Mouse (Mus musculus) embryonic facial prominence, embryonic 10.5 days (tissue): ENCODE results near the gene Gse1. TPM values are rescaled to one million over a fixed set of nuclear protein-coding genes. Genes with fewer than 3 reads are reported as not detected.

ENCODE experiments used
- DNase-seq: peaks from one replicate; pipeline ENCODE4 v3.0.0-alpha.2; 2017; ENCODE audit warnings: low spot score
- H3K27ac ChIP-seq: fragments of 300-500 bp; sonication (generic); replicated peaks from 2 replicates; pipeline ENCODE4 v1.5.1; 2016; ENCODE audit warnings: mild to moderate bottlenecking
- H3K27me3 ChIP-seq: fragments of 300-500 bp; sonication (generic); replicated peaks from 2 replicates; pipeline ENCODE4 v1.6.1; 2016; ENCODE audit warnings: low read depth, mild to moderate bottlenecking; ENCODE audit not compliant: poor library complexity, severe bottlenecking
- H3K36me3 ChIP-seq: fragments of 300-500 bp; sonication (generic); replicated peaks from 2 replicates; pipeline ENCODE4 v1.6.1; 2016; ENCODE audit warnings: mild to moderate bottlenecking, moderate library complexity
- H3K4me1 ChIP-seq: fragments of 300-500 bp; sonication (generic); 2 replicates; pipeline ENCODE4 v1.6.1; 2016
- H3K4me3 ChIP-seq: fragments of 300-500 bp; sonication (generic); 2 replicates; pipeline ENCODE4 v1.5.1; 2016; ENCODE audit warnings: mild to moderate bottlenecking, moderate library complexity
- H3K9me3 ChIP-seq: fragments of 300-500 bp; sonication (generic); 2 replicates; pipeline ENCODE4 v1.6.1; 2016; ENCODE audit warnings: mild to moderate bottlenecking
- WGBS: fragments of 180-500 bp; shearing (Covaris S2); methylation state at CpG from one replicate; pipeline ENCODE4 v1.1.7; 2016; 5-methylcytosine and 5-hydroxymethylcytosine counted together
- polyA plus RNA-seq: library from polyadenylated mRNA; unstranded; fragments of >200 nt; fragmentation: Nextera tagmentation; extraction: Ambion mirVana; gene quantifications from 2 replicates; pipeline ENCODE4 v1.2.1, GENCODE M21; 2016

The Gse1 gene
- polyA plus RNA-seq, 1 experiment from 2014 or later = 10.2 TPM

GRCm38 (mm10) chr8:120573866-120574265 is 345.6 kb downstream of the Gse1 start:
- H3K27me3 ChIP-seq = no peaks in the 10 kb centered on the region
- H3K4me1 ChIP-seq = peaks cover 88% of the 10 kb centered on the region
- no peaks in the 10 kb centered on the region for H3K9me3 ChIP-seq
- H3K27ac ChIP-seq = no peak overlapping the region
- no peak for DNase-seq
- H3K4me3 ChIP-seq = no peak overlapping the region
- peaks cover 100% of the 10 kb centered on the region for H3K36me3 ChIP-seq
- 58% methylated on average over 11 of the region's 11 CpGs for WGBS

GRCm38 (mm10) chr8:120574941-120575340 is 346.7 kb downstream of the Gse1 start:
- H3K4me1 ChIP-seq = peaks cover 77% of the 10 kb centered on the region
- 81% methylated on average over 19 of the region's 19 CpGs for WGBS
- DNase-seq = no peak
- H3K27me3 ChIP-seq = no peaks in the 10 kb centered on the region
- no peak overlapping the region; the same call in 1 of the 2 replicates for H3K27ac ChIP-seq
- no peaks in the 10 kb centered on the region for H3K9me3 ChIP-seq
- H3K4me3 ChIP-seq = no peak overlapping the region
- peaks cover 100% of the 10 kb centered on the region for H3K36me3 ChIP-seq

- H3K36me3 ChIP-seq = peaks cover 100% of the 10 kb centered on the region
- no peaks in the 10 kb centered on the region for H3K9me3 ChIP-seq
- DNase-seq = peak; percentile 75
- H3K27ac ChIP-seq = peak overlapping the region; percentile 77
- H3K4me3 ChIP-seq = peak overlapping the region; percentile 19; the same call in 1 of the 2 replicates
- 37% methylated on average over 9 of the region's 9 CpGs for WGBS
- peaks cover 71% of the 10 kb centered on the region for H3K4me1 ChIP-seq
- H3K27me3 ChIP-seq = no peaks in the 10 kb centered on the region
Observed at GRCm38 (mm10) chr8:120575801-120576200, 347.5 kb downstream of the Gse1 start.

GRCm38 (mm10) chr8:120577821-120578220 is 349.6 kb downstream of the Gse1 start:
- no peak for DNase-seq
- 87% methylated on average over 17 of the region's 17 CpGs for WGBS
- Histone ChIP-seq H3K27me3 (no peaks in the 10 kb centered on the region), H3K4me1 (peaks cover 52% of the 10 kb centered on the region), H3K36me3 (peaks cover 100% of the 10 kb centered on the region), H3K4me3 (no peak overlapping the region), H3K27ac (no peak overlapping the region), H3K9me3 (no peaks in the 10 kb centered on the region)

GRCm38 (mm10) chr8:120580336-120581000 is 352.2 kb downstream of the Gse1 start:
- DNase-seq = no peak

GRCm38 (mm10) chr8:120581329-120581728 is 353.1 kb downstream of the Gse1 start:
- Histone ChIP-seq H3K9me3 (no peaks in the 10 kb centered on the region), H3K4me3 (no peak overlapping the region), H3K27ac (no peak overlapping the region)

More at GRCm38 (mm10) chr8:120580336-120581000, 352.2 kb downstream of the Gse1 start:
- Histone ChIP-seq H3K4me1 (peaks cover 25% of the 10 kb centered on the region), H3K36me3 (peaks cover 95% of the 10 kb centered on the region), H3K9me3 (no peaks in the 10 kb centered on the region), H3K4me3 (no peak overlapping the region), H3K27ac (no peak overlapping the region), H3K27me3 (no peaks in the 10 kb centered on the region)
- WGBS = 87% methylated on average over 8 of the region's 8 CpGs

GRCm38 (mm10) chr8:120581811-120582210 is 353.6 kb downstream of the Gse1 start:
- no peaks in the 10 kb centered on the region for H3K9me3 ChIP-seq
- DNase-seq = no peak
- H3K4me3 ChIP-seq = no peak overlapping the region
- H3K36me3 ChIP-seq = peaks cover 94% of the 10 kb centered on the region
- no peak overlapping the region for H3K27ac ChIP-seq
- H3K27me3 ChIP-seq = no peaks in the 10 kb centered on the region
- H3K4me1 ChIP-seq = peaks cover 15% of the 10 kb centered on the region
- 93% methylated on average over 8 of the region's 8 CpGs for WGBS

More at GRCm38 (mm10) chr8:120581329-120581728, 353.1 kb downstream of the Gse1 start:
- peaks cover 94% of the 10 kb centered on the region for H3K36me3 ChIP-seq
- H3K4me1 ChIP-seq = peaks cover 16% of the 10 kb centered on the region
- no peaks in the 10 kb centered on the region for H3K27me3 ChIP-seq
- DNase-seq = no peak
- WGBS = 92% methylated on average over 12 of the region's 12 CpGs

GRCm38 (mm10) chr8:120585521-120585920 is 357.3 kb downstream of the Gse1 start:
- peaks cover 37% of the 10 kb centered on the region for H3K4me1 ChIP-seq
- 93% methylated on average over 10 of the region's 10 CpGs for WGBS
- no peaks in the 10 kb centered on the region for H3K27me3 ChIP-seq
- no peak for DNase-seq
- H3K9me3 ChIP-seq = no peaks in the 10 kb centered on the region
- H3K36me3 ChIP-seq = peaks cover 66% of the 10 kb centered on the region
- no peak overlapping the region for H3K27ac ChIP-seq
- no peak overlapping the region for H3K4me3 ChIP-seq

GRCm38 (mm10) chr8:120588908-120589771 is 360.9 kb downstream of the Gse1 start, which contains the start of gene Gins2:
Gins2 (minus strand) TSS chr8:120589304.
- peak; percentile 100 for DNase-seq
- peaks cover 34% of the 10 kb centered on the region for H3K36me3 ChIP-seq
- no peaks in the 10 kb centered on the region for H3K27me3 ChIP-seq
- H3K4me3 ChIP-seq = peak within 1 kb of the TSS; percentile 89
- H3K27ac ChIP-seq = peak within 1 kb of the TSS; percentile 92
- H3K4me1 ChIP-seq = peaks cover 45% of the 10 kb centered on the region
- WGBS = under 1% methylated on average over 67 of the region's 67 CpGs
- H3K9me3 ChIP-seq = no peaks in the 10 kb centered on the region

GRCm38 (mm10) chr8:120589921-120590320 is 361.7 kb downstream of the Gse1 start:
- Histone ChIP-seq H3K36me3 (peaks cover 27% of the 10 kb centered on the region), H3K4me3 (peak overlapping the region; percentile 89), H3K4me1 (peaks cover 45% of the 10 kb centered on the region), H3K27me3 (no peaks in the 10 kb centered on the region), H3K27ac (peak overlapping the region; percentile 81), H3K9me3 (no peaks in the 10 kb centered on the region)
- 65% methylated on average over 2 of the region's 2 CpGs for WGBS
- DNase-seq = no peak

- no peak overlapping the region for H3K4me3 ChIP-seq
- DNase-seq = no peak
- no peaks in the 10 kb centered on the region for H3K9me3 ChIP-seq
- peaks cover 43% of the 10 kb centered on the region for H3K4me1 ChIP-seq
- H3K27ac ChIP-seq = no peak overlapping the region
- 76% methylated on average over 10 of the region's 10 CpGs for WGBS
- H3K36me3 ChIP-seq = peaks cover 10% of the 10 kb centered on the region
- peaks cover 7% of the 10 kb centered on the region; the same call in 1 of the 2 replicates for H3K27me3 ChIP-seq
Observed at GRCm38 (mm10) chr8:120591587-120592292, 363.5 kb downstream of the Gse1 start.

GRCm38 (mm10) chr8:120594571-120594970 is 366.3 kb downstream of the Gse1 start:
- Histone ChIP-seq H3K9me3 (no peaks in the 10 kb centered on the region), H3K36me3 (no peaks in the 10 kb centered on the region), H3K27me3 (peaks cover 28% of the 10 kb centered on the region), H3K27ac (no peak overlapping the region), H3K4me3 (no peak overlapping the region), H3K4me1 (peaks cover 26% of the 10 kb centered on the region)
- 88% methylated on average over 5 of the region's 5 CpGs for WGBS
- no peak for DNase-seq
